Mouse (Mus musculus) thymus, adult 2 months (tissue): ENCODE results near the gene Aox4. TPM values are rescaled to one million over a fixed set of nuclear protein-coding genes. Genes with fewer than 3 reads are reported as not detected.

Experiments used
- DNase-seq: peaks from one replicate; pipeline ENCODE4 v3.0.0; 2021
- H3K27ac ChIP-seq: fragments of 200-500 bp; 2 replicates; pipeline ENCODE4 v1.5.1; 2012; ENCODE audit warnings: low read length, control low read depth; ENCODE audit not compliant: control insufficient read depth, insufficient read depth
- H3K27me3 ChIP-seq: fragments of 200-500 bp; 2 replicates; pipeline ENCODE4 v1.6.1; 2012; ENCODE audit warnings: mild to moderate bottlenecking, low read length, moderate library complexity, mixed read lengths; ENCODE audit not compliant: control insufficient read depth, insufficient read depth
- H3K36me3 ChIP-seq: fragments of 200-500 bp; 2 replicates; pipeline ENCODE4 v1.6.1; 2012; ENCODE audit warnings: mild to moderate bottlenecking, low read length, moderate library complexity; ENCODE audit not compliant: control insufficient read depth, insufficient read depth
- H3K4me1 ChIP-seq: fragments of 200-500 bp; replicated peaks from 2 replicates; pipeline ENCODE4 v1.6.1; 2012; ENCODE audit warnings: low read length; ENCODE audit not compliant: control insufficient read depth, insufficient read depth
- H3K4me3 ChIP-seq: fragments of 200-500 bp; 2 replicates; pipeline ENCODE4 v1.5.1; 2012; ENCODE audit warnings: mild to moderate bottlenecking, low read length, control low read depth, moderate library complexity; ENCODE audit not compliant: control insufficient read depth, insufficient read depth
- CTCF ChIP-seq: fragments of 200-500 bp; IDR thresholded peaks from 2 replicates; pipeline ENCODE4 v1.5.1; 2012; ENCODE audit warnings: mild to moderate bottlenecking, control low read depth, low read length, moderate library complexity, borderline replicate concordance; ENCODE audit not compliant: control insufficient read depth, poor library complexity, insufficient read depth; ENCODE audit errors: extremely low read depth
- POLR2A ChIP-seq: fragments of 200-500 bp; IDR thresholded peaks from 2 replicates; pipeline ENCODE4 v1.6.1; 2012; ENCODE audit warnings: mild to moderate bottlenecking, low read length, control low read depth, moderate library complexity; ENCODE audit not compliant: control insufficient read depth, poor library complexity, insufficient read depth; ENCODE audit errors: extremely low read depth
- WGBS: fragments of 180-500 bp; shearing (Covaris S2); methylation state at CpG from one replicate; pipeline ENCODE4 v1.1.7; 2018; 5-methylcytosine and 5-hydroxymethylcytosine counted together
- polyA plus RNA-seq: library from polyadenylated mRNA; depleted of rRNA; stranded (reverse); fragments of >200 nt; gene quantifications from 2 replicates; pipeline ENCODE4 v1.2.3, GENCODE M21; 2012

Aox4 gene
- polyA plus RNA-seq, 1 experiment: 0.43 TPM

- Histone ChIP-seq H3K4me3 (no peak overlapping the region), H3K27ac (no peak overlapping the region), H3K36me3 (no peaks in the 10 kb centered on the region), H3K27me3 (no peaks in the 10 kb centered on the region), H3K4me1 (no peaks in the 10 kb centered on the region)
- TF ChIP-seq CTCF: no peak
- TF ChIP-seq POLR2A: no peak
- WGBS: 89% methylated on average over 4 of the region's 4 CpGs
- DNase-seq: no peak
Measured at GRCm38 (mm10) chr1:58280381-58280780, 70.2 kb downstream of the Aox4 start.

GRCm38 (mm10) chr1:58280939-58281624 is 70.9 kb downstream of the Aox4 start:
- TF ChIP-seq POLR2A (no peak), CTCF (no peak)
- no peak overlapping the region for H3K4me3 ChIP-seq
- H3K27me3 ChIP-seq: no peaks in the 10 kb centered on the region
- no peak for DNase-seq
- H3K27ac ChIP-seq: no peak overlapping the region
- H3K4me1 ChIP-seq: no peaks in the 10 kb centered on the region
- WGBS: 85% methylated on average over 13 of the region's 13 CpGs
- H3K36me3 ChIP-seq: no peaks in the 10 kb centered on the region

GRCm38 (mm10) chr1:58281625-58281988 is 71.4 kb downstream of the Aox4 start:
- no peaks in the 10 kb centered on the region for H3K4me1 ChIP-seq

GRCm38 (mm10) chr1:58284505-58284904 is 74.3 kb downstream of the Aox4 start:
- no peaks in the 10 kb centered on the region for H3K36me3 ChIP-seq
- H3K27ac ChIP-seq: no peak overlapping the region
- TF ChIP-seq POLR2A (no peak), CTCF (no peak)
- 74% methylated on average over 7 of the region's 7 CpGs for WGBS
- H3K27me3 ChIP-seq: no peaks in the 10 kb centered on the region
- no peak for DNase-seq
- no peak overlapping the region for H3K4me3 ChIP-seq
- no peaks in the 10 kb centered on the region; the same call in 1 of the 2 replicates for H3K4me1 ChIP-seq

More at GRCm38 (mm10) chr1:58281625-58281988, 71.4 kb downstream of the Aox4 start:
- Histone ChIP-seq H3K27me3 (no peaks in the 10 kb centered on the region), H3K36me3 (no peaks in the 10 kb centered on the region), H3K4me3 (no peak overlapping the region), H3K27ac (no peak overlapping the region)
- DNase-seq: no peak
- TF ChIP-seq CTCF (no peak), POLR2A (no peak)
- 88% methylated on average over 4 of the region's 4 CpGs for WGBS

GRCm38 (mm10) chr1:58288091-58288490 is 77.9 kb downstream of the Aox4 start:
- no peak for DNase-seq
- H3K36me3 ChIP-seq: no peaks in the 10 kb centered on the region
- WGBS: 93% methylated on average over 3 of the region's 3 CpGs
- TF ChIP-seq POLR2A (no peak), CTCF (no peak)
- peaks cover 2% of the 10 kb centered on the region for H3K4me1 ChIP-seq
- no peak overlapping the region for H3K27ac ChIP-seq
- H3K4me3 ChIP-seq: no peak overlapping the region
- no peaks in the 10 kb centered on the region for H3K27me3 ChIP-seq

- DNase-seq: no peak
- no peak overlapping the region for H3K4me3 ChIP-seq
- no peak for TF ChIP-seq CTCF
- TF ChIP-seq POLR2A: no peak
- WGBS: 57% methylated on average over 16 of the region's 16 CpGs
- no peak overlapping the region for H3K27ac ChIP-seq
- no peaks in the 10 kb centered on the region for H3K27me3 ChIP-seq
- peaks cover 2% of the 10 kb centered on the region for H3K4me1 ChIP-seq
- H3K36me3 ChIP-seq: no peaks in the 10 kb centered on the region
Measured at GRCm38 (mm10) chr1:58289863-58290469, 79.8 kb downstream of the Aox4 start.
